Mouse (Mus musculus): ENCODE data around the gene H2-Q7. TPM values are rescaled to one million over a fixed set of nuclear protein-coding genes. Genes with fewer than 3 reads are reported as not detected.
"Not testable (repeated sequence)": the region's sequence is repeated elsewhere in the genome, so short reads cannot be mapped to it uniquely, and the experiment has no call there.

Gene H2-Q7
- polyA plus RNA-seq, 1 experiment from 2014 or later: 0.08 TPM

- CTCF ChIA-PET; H3K27me3 ChIP-seq; in situ Hi-C loops (cut with MboI; ENCODE audit: low pct_unique_long_range_greater_than_20kb); POLR2A ChIA-PET: not testable (repeated sequence)
- DNase-seq (ENCODE audit: low read depth, low spot score): peak; percentile 2
- ATAC-seq: peak; percentile 78
Observed at GRCm38 (mm10) chr17:35424624-35425416, 14.1 kb upstream of the H2-Q7 start, which contains the start of gene H2-Q6. H2-Q6 (plus strand) TSS chr17:35424850.

DNA sequence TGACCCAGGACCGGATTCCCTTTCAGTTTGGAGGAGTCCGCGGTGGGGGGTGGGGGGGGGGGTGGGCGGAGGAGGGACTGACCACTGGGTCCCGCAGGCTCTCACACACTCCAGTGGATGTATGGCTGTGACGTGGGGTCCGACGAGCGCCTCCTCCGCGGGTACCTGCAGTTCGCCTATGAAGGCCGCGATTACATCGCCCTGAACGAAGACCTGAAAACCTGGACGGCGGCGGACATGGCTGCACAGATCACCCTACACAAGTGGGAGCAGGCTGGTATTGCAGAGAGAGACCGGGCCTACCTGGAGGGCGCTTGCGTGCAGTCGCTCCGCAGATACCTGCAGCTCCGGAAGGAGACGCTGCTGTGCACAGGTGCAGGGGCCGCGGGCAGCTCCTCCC, 13.5 kb upstream of the H2-Q7 start:
- POLR2A ChIA-PET, ATAC-seq: not testable (repeated sequence)

GRCm38 (mm10) chr17:35428883-35429282, 10.1 kb upstream of the H2-Q7 start:
- DNase-seq (ENCODE audit: low read depth, low spot score); CTCF ChIA-PET; in situ Hi-C loops (cut with MboI; ENCODE audit: low pct_unique_long_range_greater_than_20kb); POLR2A ChIA-PET; ATAC-seq; H3K27me3 ChIP-seq: not testable (repeated sequence)

More for the DNA sequence above, 13.5 kb upstream of the H2-Q7 start:
- DNase-seq (ENCODE audit: low read depth, low spot score); CTCF ChIA-PET; H3K27me3 ChIP-seq; in situ Hi-C loops (cut with MboI; ENCODE audit: low pct_unique_long_range_greater_than_20kb): not testable (repeated sequence)

GRCm38 (mm10) chr17:35430671-35431070, 8.3 kb upstream of the H2-Q7 start:
- DNase-seq (ENCODE audit: low read depth, low spot score); ATAC-seq; POLR2A ChIA-PET; CTCF ChIA-PET; in situ Hi-C loops (cut with MboI; ENCODE audit: low pct_unique_long_range_greater_than_20kb); H3K27me3 ChIP-seq: not testable (repeated sequence)

DNA sequence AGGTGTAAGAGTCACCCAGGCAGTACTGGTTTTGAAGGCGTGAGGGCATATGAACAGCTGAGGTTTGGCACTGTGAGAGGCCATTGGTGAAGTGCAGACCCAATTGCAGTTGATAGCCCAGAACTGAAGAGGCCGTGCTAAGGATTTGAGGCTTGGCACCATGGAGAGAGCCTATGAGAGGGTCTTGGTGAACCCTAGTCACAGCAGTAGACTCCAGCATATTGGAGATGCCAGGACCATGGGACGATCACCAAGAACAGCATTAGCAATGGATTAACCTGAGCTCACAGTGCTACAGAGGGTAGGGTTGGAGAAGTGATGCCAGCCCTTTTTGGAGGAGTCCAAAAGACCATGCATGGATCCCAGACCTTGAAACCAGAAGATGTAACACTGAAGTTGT, 6.8 kb upstream of the H2-Q7 start:
- in situ Hi-C loops (cut with MboI; ENCODE audit: low pct_unique_long_range_greater_than_20kb); POLR2A ChIA-PET; CTCF ChIA-PET; H3K27me3 ChIP-seq; DNase-seq (ENCODE audit: low read depth, low spot score); ATAC-seq: not testable (repeated sequence)

DNA sequence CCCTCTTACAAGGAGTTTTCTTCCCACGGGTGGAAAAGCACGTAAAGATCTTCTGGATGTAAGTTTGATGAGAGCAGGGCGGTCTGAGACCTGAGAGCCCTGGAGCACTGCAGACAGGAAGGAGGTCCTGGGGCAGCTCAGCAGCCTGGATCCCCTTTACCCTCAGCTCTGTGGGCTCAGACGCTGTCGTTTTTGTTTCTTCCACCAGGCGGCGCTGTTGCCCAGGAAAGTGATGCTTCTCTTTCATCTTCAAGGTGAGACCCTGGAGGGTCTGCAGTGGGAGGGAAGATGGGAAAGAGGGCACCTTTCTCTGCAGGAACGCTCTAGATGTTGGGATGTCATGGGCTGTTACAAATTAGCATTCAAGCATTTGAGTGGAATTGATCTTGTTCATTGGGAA, 4.1 kb upstream of the H2-Q7 start:
- CTCF ChIA-PET; in situ Hi-C loops (cut with MboI; ENCODE audit: low pct_unique_long_range_greater_than_20kb); H3K27me3 ChIP-seq; ATAC-seq; DNase-seq (ENCODE audit: low read depth, low spot score); POLR2A ChIA-PET: not testable (repeated sequence)

GRCm38 (mm10) chr17:35435577-35435976, 3.4 kb upstream of the H2-Q7 start:
- in situ Hi-C loops (cut with MboI; ENCODE audit: low pct_unique_long_range_greater_than_20kb); DNase-seq (ENCODE audit: low read depth, low spot score); POLR2A ChIA-PET; H3K27me3 ChIP-seq; CTCF ChIA-PET; ATAC-seq: not testable (repeated sequence)

DNA sequence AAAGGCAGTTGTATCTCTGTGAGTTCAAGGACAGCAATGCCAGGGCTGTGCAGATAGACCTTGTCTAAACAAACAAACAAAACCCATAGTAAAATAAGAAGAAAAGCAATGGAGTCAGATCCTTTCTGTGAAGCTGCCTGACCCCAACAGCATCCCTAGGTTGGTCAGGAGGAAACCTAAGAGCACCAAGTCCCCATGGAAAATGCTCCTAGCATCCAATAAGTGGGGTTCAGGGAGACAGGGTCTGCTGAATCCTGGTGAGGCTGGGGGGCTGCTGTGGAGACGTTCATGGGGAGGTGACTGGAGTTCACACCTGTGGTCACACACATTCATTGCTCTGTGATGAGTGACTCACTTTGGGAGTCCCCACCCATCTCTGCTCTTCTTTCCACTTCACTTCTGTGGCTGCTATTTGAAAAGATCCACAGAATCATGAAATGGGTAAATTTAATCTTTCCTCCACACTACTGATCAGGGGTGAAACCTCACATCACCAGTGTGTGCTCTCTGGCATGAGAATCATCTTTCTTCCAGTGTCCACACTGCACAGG, 1.5 kb upstream of the H2-Q7 start:
- POLR2A ChIA-PET: interaction anchor here (0.6 kb wide), 1 partner anchor 27 kb away, joined by 3 read pairs; no protein-coding TSS in a partner anchor
- CTCF ChIA-PET; ATAC-seq; H3K27me3 ChIP-seq; DNase-seq (ENCODE audit: low read depth, low spot score); in situ Hi-C loops (cut with MboI; ENCODE audit: low pct_unique_long_range_greater_than_20kb): not testable (repeated sequence)

- DNase-seq (ENCODE audit: low read depth, low spot score); POLR2A ChIA-PET; CTCF ChIA-PET; ATAC-seq; H3K27me3 ChIP-seq; in situ Hi-C loops (cut with MboI; ENCODE audit: low pct_unique_long_range_greater_than_20kb): not testable (repeated sequence)
Observed at GRCm38 (mm10) chr17:35438395-35438794, 560 bp upstream of the H2-Q7 start.

DNA sequence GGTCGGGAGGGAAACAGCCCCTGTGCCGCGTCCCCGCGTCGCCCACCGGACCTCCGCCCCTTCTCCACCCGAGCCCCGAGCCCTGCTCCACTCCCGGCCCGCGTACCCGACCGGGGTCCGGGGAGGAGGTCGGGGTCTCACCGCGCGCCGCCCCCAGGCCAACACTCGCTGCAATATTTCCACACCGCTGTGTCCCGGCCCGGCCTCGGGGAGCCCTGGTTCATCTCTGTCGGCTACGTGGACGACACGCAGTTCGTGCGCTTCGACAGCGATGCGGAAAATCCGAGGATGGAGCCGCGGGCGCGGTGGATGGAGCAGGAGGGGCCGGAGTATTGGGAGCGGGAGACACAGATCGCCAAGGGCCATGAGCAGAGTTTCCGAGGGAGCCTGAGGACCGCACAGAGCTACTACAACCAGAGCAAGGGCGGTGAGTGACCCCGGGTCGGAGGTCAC, 366 bp downstream of the H2-Q7 start:
- CTCF ChIA-PET; H3K27me3 ChIP-seq; in situ Hi-C loops (cut with MboI; ENCODE audit: low pct_unique_long_range_greater_than_20kb); ATAC-seq; DNase-seq (ENCODE audit: low read depth, low spot score); POLR2A ChIA-PET: not testable (repeated sequence)

GRCm38 (mm10) chr17:35439925-35440645, 1.1 kb downstream of the H2-Q7 start:
- H3K27me3 ChIP-seq; POLR2A ChIA-PET; ATAC-seq; DNase-seq (ENCODE audit: low read depth, low spot score); CTCF ChIA-PET; in situ Hi-C loops (cut with MboI; ENCODE audit: low pct_unique_long_range_greater_than_20kb): not testable (repeated sequence)

DNA sequence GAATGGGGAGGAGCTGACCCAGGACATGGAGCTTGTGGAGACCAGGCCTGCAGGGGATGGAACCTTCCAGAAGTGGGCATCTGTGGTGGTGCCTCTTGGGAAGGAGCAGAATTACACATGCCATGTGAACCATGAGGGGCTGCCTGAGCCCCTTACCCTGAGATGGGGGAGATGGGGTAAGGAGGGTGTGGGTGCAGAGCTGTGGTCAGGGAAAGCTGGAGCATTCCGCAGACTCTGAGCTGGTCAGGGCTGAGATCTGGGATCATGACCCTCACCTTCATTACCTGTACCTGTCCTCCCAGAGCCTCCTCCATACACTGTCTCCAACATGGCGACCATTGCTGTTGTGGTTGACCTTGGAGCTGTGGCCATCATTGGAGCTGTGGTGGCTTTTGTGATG, 3.4 kb downstream of the H2-Q7 start:
- ATAC-seq; H3K27me3 ChIP-seq; DNase-seq (ENCODE audit: low read depth, low spot score); POLR2A ChIA-PET; CTCF ChIA-PET; in situ Hi-C loops (cut with MboI; ENCODE audit: low pct_unique_long_range_greater_than_20kb): not testable (repeated sequence)

GRCm38 (mm10) chr17:35444510-35444909, 5.6 kb downstream of the H2-Q7 start:
- in situ Hi-C loops (cut with MboI; ENCODE audit: low pct_unique_long_range_greater_than_20kb): not testable (repeated sequence)

DNA sequence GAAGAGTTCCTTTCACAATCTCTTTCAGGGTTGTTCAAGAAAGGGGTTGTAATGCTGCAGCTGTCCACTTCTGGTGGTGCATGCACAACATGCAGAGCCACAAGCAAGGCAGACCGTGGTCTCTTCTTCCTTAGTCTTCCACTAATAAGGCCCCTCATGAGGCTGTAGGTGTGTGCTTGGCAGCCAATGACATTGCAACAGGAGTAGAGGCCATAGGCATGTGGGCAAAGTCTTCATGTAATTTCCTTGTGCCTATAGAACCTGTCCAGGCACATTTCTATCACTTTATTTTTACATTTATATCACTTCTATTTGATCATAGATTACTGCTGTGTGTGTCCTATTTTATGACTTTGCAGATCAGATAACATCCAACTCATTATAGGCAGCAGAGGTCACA, 19.3 kb downstream of the H2-Q7 start:
- POLR2A ChIA-PET; in situ Hi-C loops (cut with MboI; ENCODE audit: low pct_unique_long_range_greater_than_20kb); ATAC-seq; H3K27me3 ChIP-seq; DNase-seq (ENCODE audit: low read depth, low spot score); CTCF ChIA-PET: not testable (repeated sequence)

More at GRCm38 (mm10) chr17:35444510-35444909, 5.6 kb downstream of the H2-Q7 start:
- POLR2A ChIA-PET; ATAC-seq; H3K27me3 ChIP-seq; DNase-seq (ENCODE audit: low read depth, low spot score); CTCF ChIA-PET: not testable (repeated sequence)
